Mouse (Mus musculus): ENCODE results near the gene Kif28. TPM values are rescaled to one million over a fixed set of nuclear protein-coding genes. Genes with fewer than 3 reads are reported as not detected.
"Not testable (repeated sequence)": the region's sequence is repeated elsewhere in the genome, so short reads cannot be mapped to it uniquely, and the experiment has no call there.

Kif28 gene
- polyA plus RNA-seq, 1 experiment from 2014 or later, result not detected

GRCm38 (mm10) chr1:179666971-179667370 lies 78.1 kb downstream of the Kif28 start:
- H3K27ac ChIP-seq, result no peak overlapping the region; the same call in 1 of the 2 replicates
- peaks cover 19% of the 10 kb centered on the region for H3K4me1 ChIP-seq
- H3K27me3 ChIP-seq, result no peaks in the 10 kb centered on the region
- H3K4me3 ChIP-seq, result no peak overlapping the region
- H3K4me2 ChIP-seq (replicated peaks), result peak overlapping the region; percentile 63; the same call in 1 of the 2 replicates
- no peak overlapping the region for H3K9ac ChIP-seq
- peaks cover 6% of the 10 kb centered on the region; the same call in 1 of the 2 replicates for H3K36me3 ChIP-seq
- 46% methylated on average over 2 of the region's 2 CpGs for WGBS
- H3K9me3 ChIP-seq (replicated peaks), result no peaks in the 10 kb centered on the region
- ATAC-seq (ENCODE audit: low FRiP score), result no peak

GRCm38 (mm10) chr1:179664309-179664930 lies 80.7 kb downstream of the Kif28 start:
- no peak overlapping the region for H3K4me2 ChIP-seq (replicated peaks)
- H3K27me3 ChIP-seq, result no peaks in the 10 kb centered on the region
- no peaks in the 10 kb centered on the region for H3K9me3 ChIP-seq (replicated peaks)
- H3K4me3 ChIP-seq, result no peak overlapping the region
- no peak overlapping the region for H3K9ac ChIP-seq
- no peak for ATAC-seq (ENCODE audit: low FRiP score)
- WGBS, result 53% methylated on average over 4 of the region's 4 CpGs
- no peaks in the 10 kb centered on the region for H3K36me3 ChIP-seq
- no peak overlapping the region for H3K27ac ChIP-seq
- peaks cover 12% of the 10 kb centered on the region for H3K4me1 ChIP-seq

GRCm38 (mm10) chr1:179663065-179663464 lies 82.0 kb downstream of the Kif28 start:
- 93% methylated on average over 5 of the region's 5 CpGs for WGBS
- Histone ChIP-seq H3K4me3 (no peak overlapping the region), H3K36me3 (no peaks in the 10 kb centered on the region), H3K27me3 (no peaks in the 10 kb centered on the region), H3K27ac (no peak overlapping the region), H3K9ac (no peak overlapping the region), H3K9me3 (replicated peaks) (no peaks in the 10 kb centered on the region), H3K4me1 (peaks cover 6% of the 10 kb centered on the region; the same call in 1 of the 2 replicates), H3K4me2 (replicated peaks) (no peak overlapping the region)
- no peak for ATAC-seq (ENCODE audit: low FRiP score)

- H3K9ac ChIP-seq, result no peak overlapping the region
- H3K27me3 ChIP-seq, result no peaks in the 10 kb centered on the region
- H3K4me2 ChIP-seq (replicated peaks), result no peak overlapping the region
- no peak for ATAC-seq (ENCODE audit: low FRiP score)
- no peaks in the 10 kb centered on the region for H3K36me3 ChIP-seq
- no peak overlapping the region for H3K27ac ChIP-seq
- no peak overlapping the region for H3K4me3 ChIP-seq
- WGBS, result 81% methylated on average over 5 of the region's 5 CpGs
- no peaks in the 10 kb centered on the region for H3K9me3 ChIP-seq (replicated peaks)
- H3K4me1 ChIP-seq, result no peaks in the 10 kb centered on the region
These were observed 93.8 kb downstream of the Kif28 start for GRCm38 (mm10) chr1:179651224-179651623.

- no peaks in the 10 kb centered on the region for H3K36me3 ChIP-seq
- no peaks in the 10 kb centered on the region for H3K27me3 ChIP-seq
- no peak overlapping the region for H3K9ac ChIP-seq
- H3K9me3 ChIP-seq (replicated peaks), result no peaks in the 10 kb centered on the region
- H3K4me1 ChIP-seq, result peaks cover 3% of the 10 kb centered on the region; the same call in 1 of the 2 replicates
- H3K27ac ChIP-seq, result no peak overlapping the region
- H3K4me2 ChIP-seq (replicated peaks), result no peak overlapping the region
- no peak for ATAC-seq (ENCODE audit: low FRiP score)
- H3K4me3 ChIP-seq, result no peak overlapping the region
- 79% methylated on average over 4 of the region's 4 CpGs for WGBS
These were observed 94.8 kb downstream of the Kif28 start for GRCm38 (mm10) chr1:179650284-179650683.

- H3K9ac ChIP-seq, result no peak overlapping the region
- no peaks in the 10 kb centered on the region for H3K36me3 ChIP-seq
- no peak for ATAC-seq (ENCODE audit: low FRiP score)
- no peaks in the 10 kb centered on the region for H3K27me3 ChIP-seq
- H3K4me1 ChIP-seq, result peaks cover 3% of the 10 kb centered on the region; the same call in 1 of the 2 replicates
- H3K27ac ChIP-seq, result no peak overlapping the region
- WGBS, result 88% methylated on average over 3 of the region's 3 CpGs
- H3K9me3 ChIP-seq (replicated peaks), result no peaks in the 10 kb centered on the region
- H3K4me2 ChIP-seq (replicated peaks), result no peak overlapping the region
- no peak overlapping the region for H3K4me3 ChIP-seq
These were observed 95.7 kb downstream of the Kif28 start for GRCm38 (mm10) chr1:179649324-179649723.

GRCm38 (mm10) chr1:179648678-179649077 lies 96.4 kb downstream of the Kif28 start:
- not testable (repeated sequence) for H3K27ac ChIP-seq; H3K9me3 ChIP-seq (replicated peaks); H3K4me3 ChIP-seq; ATAC-seq (ENCODE audit: low FRiP score); H3K4me2 ChIP-seq (replicated peaks); H3K36me3 ChIP-seq; H3K9ac ChIP-seq; H3K4me1 ChIP-seq; H3K27me3 ChIP-seq
- 79% methylated on average over 5 of the region's 5 CpGs for WGBS

- Histone ChIP-seq H3K9ac (no peak overlapping the region), H3K4me2 (replicated peaks) (peak overlapping the region; percentile 44), H3K4me1 (peaks cover 3% of the 10 kb centered on the region; the same call in 1 of the 2 replicates), H3K9me3 (replicated peaks) (no peaks in the 10 kb centered on the region), H3K27me3 (no peaks in the 10 kb centered on the region), H3K36me3 (no peaks in the 10 kb centered on the region), H3K27ac (no peak overlapping the region), H3K4me3 (peak overlapping the region; percentile 8; the same call in 1 of the 2 replicates)
- 26% methylated on average over 4 of the region's 4 CpGs for WGBS
- peak; percentile 38 for ATAC-seq (ENCODE audit: low FRiP score)
These were observed 99.1 kb downstream of the Kif28 start for GRCm38 (mm10) chr1:179645980-179646268.

Other genes with a start within 250 kb of the Kif28 start
- gene Smyd3, start 227.2 kb downstream of the Kif28 start, polyA plus RNA-seq (2016; fragmentation: Nextera tagmentation; extraction: Ambion mirVana), result 19.4 and 20.8 TPM in 2 replicates
- gene Tfb2m, start 199.0 kb downstream of the Kif28 start, polyA plus RNA-seq (2016; fragmentation: Nextera tagmentation; extraction: Ambion mirVana), result 30.0 and 34.8 TPM in 2 replicates
- gene Cnst, start 198.9 kb downstream of the Kif28 start, polyA plus RNA-seq (2016; fragmentation: Nextera tagmentation; extraction: Ambion mirVana), result 32.1 and 33.4 TPM in 2 replicates
- gene Sccpdh, start 77.1 kb downstream of the Kif28 start, polyA plus RNA-seq (2016; fragmentation: Nextera tagmentation; extraction: Ambion mirVana), result 112 and 116 TPM in 2 replicates
- gene Gm10518, start 58.1 kb upstream of the Kif28 start, polyA plus RNA-seq (2016; fragmentation: Nextera tagmentation; extraction: Ambion mirVana), result 0.21 TPM in 1 of 2 replicates, not detected in the other
- gene Ahctf1, start 58.4 kb upstream of the Kif28 start, polyA plus RNA-seq (2016; fragmentation: Nextera tagmentation; extraction: Ambion mirVana), result 29.9 and 33.9 TPM in 2 replicates
- 21.9 and 22.3 TPM in 2 replicates for gene Cdc42bpa, start 215.2 kb upstream of the Kif28 start, polyA plus RNA-seq (2016; fragmentation: Nextera tagmentation; extraction: Ambion mirVana)